Mouse (Mus musculus) heart, adult 2 months (tissue): ENCODE data around the gene H2afy2. TPM values are rescaled to one million over a fixed set of nuclear protein-coding genes. Genes with fewer than 3 reads are reported as not detected.
A peak's percentile ranks its signal among the peaks of the same experiment; 100 is the strongest.

ENCODE experiments used
- DNase-seq, 2 experiments: peaks; one replicate each; pipeline ENCODE4 v3.0.0; 2021
- H3K27ac ChIP-seq: fragments of 200-600 bp; 2 replicates; pipeline ENCODE4 v1.8.1; 2022
- H3K27me3 ChIP-seq: fragments of 200-500 bp; 2 replicates; pipeline ENCODE4 v1.6.1; 2012; ENCODE audit warnings: mild to moderate bottlenecking, low read length, inconsistent platforms, mixed read lengths; ENCODE audit not compliant: control insufficient read depth, insufficient read depth
- H3K36me3 ChIP-seq: fragments of 200-500 bp; 2 replicates; pipeline ENCODE4 v1.6.1; 2012; ENCODE audit warnings: low read length, inconsistent platforms; ENCODE audit not compliant: control insufficient read depth, insufficient read depth
- H3K4me1 ChIP-seq: fragments of 200-500 bp; 2 replicates; pipeline ENCODE4 v1.6.1; 2011; ENCODE audit warnings: low read length; ENCODE audit not compliant: control insufficient read depth, insufficient read depth
- H3K4me3 ChIP-seq: fragments of 200-600 bp; 2 replicates; pipeline ENCODE4 v1.8.1; 2022
- H3K79me2 ChIP-seq: fragments of 200-500 bp; replicated peaks from 2 replicates; pipeline ENCODE4 v1.6.1; 2012; ENCODE audit warnings: mild to moderate bottlenecking, inconsistent platforms, low read length, moderate library complexity, mixed read lengths; ENCODE audit not compliant: control insufficient read depth, insufficient read depth
- H3K9ac ChIP-seq: fragments of 200-500 bp; 2 replicates; pipeline ENCODE4 v1.6.1; 2012; ENCODE audit warnings: low read depth, mild to moderate bottlenecking, control low read depth, inconsistent platforms, low read length, mixed read lengths
- CTCF ChIP-seq: fragments of 200-600 bp; IDR thresholded peaks from 2 replicates; pipeline ENCODE4 v1.8.1; 2022; ENCODE audit warnings: antibody characterized with exemption, mild to moderate bottlenecking, moderate library complexity
- EP300 ChIP-seq: fragments of 200-500 bp; IDR thresholded peaks from 2 replicates; pipeline ENCODE4 v1.6.1; 2011; ENCODE audit warnings: low read depth, low read length, control low read depth; ENCODE audit not compliant: insufficient read depth
- POLR2A ChIP-seq: fragments of 200-500 bp; IDR thresholded peaks from 2 replicates; pipeline ENCODE4 v1.6.1; 2011; ENCODE audit warnings: mild to moderate bottlenecking, low read depth, low read length, control low read depth; ENCODE audit not compliant: insufficient read depth
- WGBS: fragments of 180-500 bp; shearing (Covaris S2); methylation state at CpG from one replicate; pipeline ENCODE4 v1.1.7; 2018; 5-methylcytosine and 5-hydroxymethylcytosine counted together
- intact Hi-C: fragments of 180-260 bp; cut with DNase I; formaldehyde crosslinking; loops from one replicate; pipeline ENCODE4 v1.15.1; 2025
- polyA plus RNA-seq: library from polyadenylated mRNA; depleted of rRNA; stranded (reverse); fragments of >200 nt; gene quantifications from 2 replicates; pipeline ENCODE4 v1.2.3, GENCODE M21; 2012
- total RNA-seq, 2 experiments: library from RNA; stranded (reverse); gene quantifications; 2 replicates each; pipeline ENCODE4 v1.2.3; 2021

H2afy2 gene
- total and polyA plus RNA-seq, 3 experiments: 3.4 to 4.7 (median 4.2) TPM

- no peak for DNase-seq
- no peak for TF ChIP-seq CTCF
- TF ChIP-seq POLR2A: no peak
- TF ChIP-seq EP300: no peak
- Histone ChIP-seq H3K79me2 (no peaks in the 10 kb centered on the region), H3K27me3 (no peaks in the 10 kb centered on the region), H3K27ac (no peak overlapping the region), H3K4me1 (no peaks in the 10 kb centered on the region), H3K36me3 (no peaks in the 10 kb centered on the region), H3K9ac (no peak overlapping the region), H3K4me3 (no peak overlapping the region)
- WGBS: 45% methylated on average over 8 of the region's 8 CpGs
- intact Hi-C loops: no loop called here
Observed at GRCm38 (mm10) chr10:61793015-61793414, 9.1 kb upstream of the H2afy2 start.

- DNase-seq: no peak
- intact Hi-C loops: no loop called here
- 96% methylated on average over 5 of the region's 5 CpGs for WGBS
- Histone ChIP-seq H3K27me3 (no peaks in the 10 kb centered on the region), H3K36me3 (no peaks in the 10 kb centered on the region), H3K4me1 (no peaks in the 10 kb centered on the region), H3K9ac (no peak overlapping the region), H3K27ac (no peak overlapping the region), H3K79me2 (no peaks in the 10 kb centered on the region), H3K4me3 (no peak overlapping the region)
- TF ChIP-seq EP300 (no peak), CTCF (no peak), POLR2A (no peak)
Observed at GRCm38 (mm10) chr10:61788499-61788898, 4.6 kb upstream of the H2afy2 start.

GRCm38 (mm10) chr10:61787541-61788313 lies 3.8 kb upstream of the H2afy2 start:
- Histone ChIP-seq H3K4me3 (no peak overlapping the region), H3K4me1 (no peaks in the 10 kb centered on the region), H3K27me3 (no peaks in the 10 kb centered on the region), H3K9ac (no peak overlapping the region), H3K27ac (no peak overlapping the region), H3K79me2 (no peaks in the 10 kb centered on the region), H3K36me3 (no peaks in the 10 kb centered on the region)
- intact Hi-C loops: no loop called here
- DNase-seq: no peak
- TF ChIP-seq CTCF (no peak), POLR2A (no peak), EP300 (no peak)
- 71% methylated on average over 10 of the region's 10 CpGs for WGBS

- Histone ChIP-seq H3K36me3 (no peaks in the 10 kb centered on the region), H3K9ac (no peak overlapping the region), H3K4me3 (peak overlapping the region; percentile 83; the same call in 1 of the 2 replicates), H3K27me3 (no peaks in the 10 kb centered on the region), H3K27ac (no peak overlapping the region), H3K4me1 (no peaks in the 10 kb centered on the region; the same call in 1 of the 2 replicates), H3K79me2 (no peaks in the 10 kb centered on the region)
- intact Hi-C loops: no loop called here
- no peak for DNase-seq
- 55% methylated on average over 10 of the region's 10 CpGs for WGBS
- TF ChIP-seq POLR2A (no peak), CTCF (no peak), EP300 (no peak)
Observed at GRCm38 (mm10) chr10:61784414-61784813, 467 bp upstream of the H2afy2 start.

GRCm38 (mm10) chr10:61782799-61783611 lies 942 bp downstream of the H2afy2 start:
- TF ChIP-seq POLR2A: no peak
- TF ChIP-seq CTCF: peak; percentile 70
- 0 out of 2 replicates have a peak, but pooled peaks have one; percentile 16 for TF ChIP-seq EP300
- WGBS: 2% methylated on average over 73 of the region's 74 CpGs
- peak; percentile 61 to 74 for DNase-seq
- intact Hi-C loops: no loop called here
- Histone ChIP-seq H3K27ac (peak overlapping the region; percentile 64), H3K27me3 (no peaks in the 10 kb centered on the region), H3K79me2 (no peaks in the 10 kb centered on the region), H3K4me1 (no peaks in the 10 kb centered on the region; the same call in 1 of the 2 replicates), H3K4me3 (peak overlapping the region; percentile 83), H3K36me3 (no peaks in the 10 kb centered on the region), H3K9ac (peak overlapping the region; percentile 95)
